ENCODE assay signal across 19 mouse cellular contexts in the genomic region with DNA sequence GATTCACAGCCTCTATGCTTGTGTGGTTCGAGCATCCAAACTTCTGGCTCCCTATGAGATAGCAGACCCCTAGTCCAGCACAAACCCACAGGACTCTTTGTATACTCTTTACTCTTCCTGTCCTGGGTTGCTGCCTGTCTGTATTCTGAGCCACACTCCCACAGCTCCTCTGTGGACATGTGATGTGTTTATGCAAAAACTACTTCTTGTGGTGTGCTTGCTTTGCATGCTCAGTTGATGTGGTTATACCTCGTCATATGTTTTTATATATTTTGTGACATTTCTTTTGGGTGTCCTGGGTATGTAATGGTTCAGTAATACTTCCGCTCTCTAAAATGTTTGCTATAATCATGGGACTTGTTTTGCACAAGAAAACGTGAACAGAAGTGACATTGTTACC.
DNase-seq lines count a peak whose midpoint lies in the region; ATAC-seq and TF ChIP-seq lines count a peak whose summit lies in the region.
"Had no signal": no experiment of that assay in that cellular context is flagged by ENCODE, and none has a peak within 500 bp of the region (broad histone marks: within the 10 kb centered on the region; RNA-seq: fewer than 3 reads in every experiment).

No protein-coding gene starts in this region.

- H3K27ac ChIP-seq in thymus, adult 2 months (ENCODE audit: control insufficient read depth, insufficient read depth, low read length) = peak overlapping the region; percentile 59
- no peak overlapping the region for H3K27ac ChIP-seq in forebrain, postnatal 0 days (ENCODE audit: low read depth, low read length)
- H3K27ac ChIP-seq in limb, embryonic 10.5 days = no peak overlapping the region
- H3K27ac ChIP-seq: embryonic facial prominence, embryonic 15.5 days; gastrocnemius, adult 2 months; heart, adult 2 months; hindbrain, postnatal 0 days; liver, embryonic 13.5 days; neural tube, embryonic 15.5 days; stomach, embryonic 15.5 days had no signal

- DNase-seq in thymus, adult 2 months = no peak
- DNase-seq in thymus, postnatal 4 days = no peak
- DNase-seq in naive thymus-derived CD4-positive, alpha-beta T cell, adult 2 months (ENCODE audit: low read depth) = peak; percentile 90
- DNase-seq in forebrain, postnatal 0 days = no peak
- no peak for DNase-seq in cerebellum, adult 18-20 months
- DNase-seq in limb, embryonic 10.5 days (ENCODE audit: low spot score) = no peak
- DNase-seq: adrenal gland, postnatal 25 days; gastrocnemius, adult 2 months; heart, postnatal 10 days; liver, embryonic 13.5 days; right cerebral cortex, adult 18-20 months had no signal

- H3K36me3 ChIP-seq in thymus, adult 2 months (ENCODE audit: control insufficient read depth, insufficient read depth, low read length) = no peaks in the 10 kb centered on the region
- no peaks in the 10 kb centered on the region for H3K36me3 ChIP-seq in forebrain, postnatal 0 days (ENCODE audit: insufficient read depth)
- no peaks in the 10 kb centered on the region for H3K36me3 ChIP-seq in limb, embryonic 10.5 days
- H3K36me3 ChIP-seq: embryonic facial prominence, embryonic 15.5 days; liver, embryonic 13.5 days; neural tube, embryonic 15.5 days; stomach, embryonic 15.5 days had no signal

- WGBS in thymus, adult 2 months = 52% methylated on average over 4 of the region's 4 CpGs
- WGBS in forebrain, postnatal 0 days = 82% methylated on average over 4 of the region's 4 CpGs
- 86% methylated on average over 4 of the region's 4 CpGs for WGBS in limb, embryonic 10.5 days

- no peak for TF ChIP-seq CTCF in thymus, adult 2 months (IDR thresholded peaks at IDR 0.05; ENCODE audit: borderline replicate concordance, control insufficient read depth, extremely low read depth, insufficient read depth, low read length, poor library complexity)
- TF ChIP-seq CTCF in forebrain, postnatal 0 days (IDR thresholded peaks at IDR 0.05; ENCODE audit: low read depth) = no peak

- H3K4me3 ChIP-seq in thymus, adult 2 months (ENCODE audit: control insufficient read depth, insufficient read depth, low read length) = no peak overlapping the region
- H3K4me3 ChIP-seq in forebrain, postnatal 0 days (ENCODE audit: low read depth, low read length) = no peak overlapping the region
- no peak overlapping the region for H3K4me3 ChIP-seq in limb, embryonic 10.5 days
- H3K4me3 ChIP-seq: embryonic facial prominence, embryonic 15.5 days; gastrocnemius, adult 2 months; heart, adult 2 months; liver, embryonic 13.5 days; neural tube, embryonic 15.5 days; stomach, embryonic 15.5 days had no signal

- ATAC-seq in activated CD4-positive, CD25-positive, alpha-beta regulatory T cell, adult 4 months = peak; percentile 95
- no peak for ATAC-seq in forebrain, postnatal 0 days
- ATAC-seq: forebrain, embryonic 14.5 days; hindbrain, postnatal 0 days; midbrain, embryonic 16.5 days had no signal

- H3K9ac ChIP-seq in forebrain, postnatal 0 days = no peak overlapping the region
- H3K9ac ChIP-seq: embryonic facial prominence, embryonic 15.5 days; liver, embryonic 13.5 days; neural tube, embryonic 15.5 days; stomach, embryonic 15.5 days had no signal

- H3K4me2 ChIP-seq in forebrain, postnatal 0 days (ENCODE audit: low read depth) = no peak overlapping the region
- H3K4me2 ChIP-seq: embryonic facial prominence, embryonic 15.5 days; liver, embryonic 13.5 days; neural tube, embryonic 15.5 days; stomach, embryonic 15.5 days had no signal

- H3K27me3 ChIP-seq in thymus, adult 2 months (ENCODE audit: control insufficient read depth, insufficient read depth, low read length) = no peaks in the 10 kb centered on the region
- H3K27me3 ChIP-seq in forebrain, postnatal 0 days (ENCODE audit: insufficient read depth, low read length) = no peaks in the 10 kb centered on the region
- H3K27me3 ChIP-seq in limb, embryonic 10.5 days (ENCODE audit: low read depth, poor library complexity, severe bottlenecking) = no peaks in the 10 kb centered on the region
- H3K27me3 ChIP-seq: embryonic facial prominence, embryonic 15.5 days; liver, embryonic 13.5 days; neural tube, embryonic 15.5 days; stomach, embryonic 15.5 days had no signal

- H3K4me1 ChIP-seq in thymus, adult 2 months (replicated peaks; ENCODE audit: control insufficient read depth, insufficient read depth, low read length) = peaks cover 9% of the 10 kb centered on the region; the same call in 1 of the 2 replicates
- H3K4me1 ChIP-seq in forebrain, postnatal 0 days (ENCODE audit: insufficient read depth) = no peaks in the 10 kb centered on the region
- H3K4me1 ChIP-seq in limb, embryonic 10.5 days = no peaks in the 10 kb centered on the region
- H3K4me1 ChIP-seq: liver, embryonic 13.5 days; neural tube, embryonic 15.5 days; stomach, embryonic 15.5 days had no signal

- no peak for TF ChIP-seq POLR2A in thymus, adult 2 months (IDR thresholded peaks at IDR 0.05; ENCODE audit: control insufficient read depth, extremely low read depth, insufficient read depth, low read length, poor library complexity)

- no peaks in the 10 kb centered on the region for H3K9me3 ChIP-seq in forebrain, postnatal 0 days (ENCODE audit: low read length)
- no peaks in the 10 kb centered on the region for H3K9me3 ChIP-seq in limb, embryonic 10.5 days (replicated peaks)
- H3K9me3 ChIP-seq: embryonic facial prominence, embryonic 15.5 days; liver, embryonic 13.5 days; neural tube, embryonic 15.5 days; stomach, embryonic 15.5 days had no signal
